Mouse (Mus musculus) adrenal gland, postnatal 0 days (tissue): ENCODE data around the gene Egfl8. TPM values are rescaled to one million over a fixed set of nuclear protein-coding genes. Genes with fewer than 3 reads are reported as not detected.

ENCODE experiments used
- polyA plus RNA-seq: library from polyadenylated mRNA; unstranded; fragments of >200 nt; fragmentation: Nextera tagmentation; extraction: Ambion mirVana; gene quantifications from 2 replicates; pipeline ENCODE4 v1.2.1, GENCODE M21; 2015

Egfl8 gene
- polyA plus RNA-seq, result 11.5 and 18.6 TPM in 2 replicates

GRCm38 (mm10) chr17:34615871-34616270 lies at the start of gene Egfl8:
Gene Egfl8 (minus strand): TSS chr17:34615971.

GRCm38 (mm10) chr17:34646906-34647787 lies 31.4 kb upstream of the Egfl8 start, which contains the start of gene Atf6b:
Gene Atf6b (plus strand): TSS chr17:34647146.

GRCm38 (mm10) chr17:34644608-34645007 lies 28.8 kb upstream of the Egfl8 start, which contains the start of gene Fkbpl:
Gene Fkbpl (plus strand): TSS chr17:34644764.

GRCm38 (mm10) chr17:34629221-34629751 lies 13.5 kb upstream of the Egfl8 start, which contains the start of gene Prrt1:
Gene Prrt1 (plus strand): TSS chr17:34629533.

GRCm38 (mm10) chr17:34627943-34628643 lies 12.3 kb upstream of the Egfl8 start, which contains the start of gene Ppt2:
Gene Ppt2 (minus strand): TSS chr17:34628510.

GRCm38 (mm10) chr17:34604061-34604508 lies 11.7 kb downstream of the Egfl8 start, which contains the start of gene Agpat1:
Gene Agpat1 (plus strand): TSS chr17:34604262.

GRCm38 (mm10) chr17:34603375-34604060 lies 12.3 kb downstream of the Egfl8 start, which contains the start of gene Rnf5:
Gene Rnf5 (minus strand): TSS chr17:34603690.

GRCm38 (mm10) chr17:34597566-34598095 lies 18.1 kb downstream of the Egfl8 start, which contains the start of gene Ager:
Gene Ager (plus strand): TSS chr17:34597862.

GRCm38 (mm10) chr17:34591029-34591993 lies 24.5 kb downstream of the Egfl8 start, which contains the start of gene Pbx2:
Gene Pbx2 (plus strand): TSS chr17:34591266.

GRCm38 (mm10) chr17:34589681-34590101 lies 26.1 kb downstream of the Egfl8 start, which contains the start of gene Gpsm3:
Gene Gpsm3 (plus strand): TSS chr17:34589806.

GRCm38 (mm10) chr17:34564003-34564421 lies 51.8 kb downstream of the Egfl8 start, which contains the start of gene Notch4:
Gene Notch4 (plus strand): TSS chr17:34564268.

Other genes starting within 250 kb of the Egfl8 start
- not detected in 2 replicates for gene Btnl1, start 238.8 kb downstream of the Egfl8 start, polyA plus RNA-seq
- gene BC051142, start 217.2 kb downstream of the Egfl8 start, polyA plus RNA-seq, result 1.4 and 2.6 TPM in 2 replicates
- gene Btnl4, start 138.7 kb downstream of the Egfl8 start, polyA plus RNA-seq, result not detected in 2 replicates
- gene Btnl6, start 98.6 kb downstream of the Egfl8 start, polyA plus RNA-seq, result not detected in 2 replicates
- gene Notch4, start 51.7 kb downstream of the Egfl8 start, polyA plus RNA-seq, result 3.0 and 5.0 TPM in 2 replicates
- 15.0 TPM in 2 replicates for gene Gpsm3, start 26.2 kb downstream of the Egfl8 start, polyA plus RNA-seq
- 6.1 and 6.8 TPM in 2 replicates for gene Pbx2, start 24.7 kb downstream of the Egfl8 start, polyA plus RNA-seq
- gene Ager, start 18.1 kb downstream of the Egfl8 start, polyA plus RNA-seq, result 4.4 and 5.1 TPM in 2 replicates
- 90.9 and 133 TPM in 2 replicates for gene Rnf5, start 12.3 kb downstream of the Egfl8 start, polyA plus RNA-seq
- gene Agpat1, start 11.7 kb downstream of the Egfl8 start, polyA plus RNA-seq, result 43.8 and 58.6 TPM in 2 replicates
- 25.5 and 34.3 TPM in 2 replicates for gene Ppt2, start 12.5 kb upstream of the Egfl8 start, polyA plus RNA-seq
- gene Prrt1, start 13.6 kb upstream of the Egfl8 start, polyA plus RNA-seq, result 1.3 and 2.2 TPM in 2 replicates
- gene Fkbpl, start 28.8 kb upstream of the Egfl8 start, polyA plus RNA-seq, result 13.8 and 17.8 TPM in 2 replicates
- gene Atf6b, start 31.2 kb upstream of the Egfl8 start, polyA plus RNA-seq, result 34.1 and 43.4 TPM in 2 replicates
- 10.3 and 10.4 TPM in 2 replicates for gene Tnxb, start 54.6 kb upstream of the Egfl8 start, polyA plus RNA-seq
- gene C4b, start 127.9 kb upstream of the Egfl8 start, polyA plus RNA-seq, result 182 and 224 TPM in 2 replicates
- gene Cyp21a1, start 188.6 kb upstream of the Egfl8 start, polyA plus RNA-seq, result 2,316 and 6,586 TPM in 2 replicates
- 37.9 and 41.1 TPM in 2 replicates for gene Stk19, start 221.0 kb upstream of the Egfl8 start, polyA plus RNA-seq
- gene Dxo, start 221.0 kb upstream of the Egfl8 start, polyA plus RNA-seq, result 34.6 and 62.4 TPM in 2 replicates
- 23.8 and 36.5 TPM in 2 replicates for gene Skiv2l, start 234.2 kb upstream of the Egfl8 start, polyA plus RNA-seq
- gene Nelfe, start 234.4 kb upstream of the Egfl8 start, polyA plus RNA-seq, result 56.9 and 73.9 TPM in 2 replicates
- gene Cfb, start 246.5 kb upstream of the Egfl8 start, polyA plus RNA-seq, result 27.2 and 40.8 TPM in 2 replicates